Mouse (Mus musculus): ENCODE data around the gene Pak4.
A peak's percentile ranks its signal among the peaks of the same experiment; 100 is the strongest.

The Pak4 gene

GRCm38 (mm10) chr7:28586663-28587411, 11.1 kb downstream of the Pak4 start:
- no peak for DNase-seq

DNA sequence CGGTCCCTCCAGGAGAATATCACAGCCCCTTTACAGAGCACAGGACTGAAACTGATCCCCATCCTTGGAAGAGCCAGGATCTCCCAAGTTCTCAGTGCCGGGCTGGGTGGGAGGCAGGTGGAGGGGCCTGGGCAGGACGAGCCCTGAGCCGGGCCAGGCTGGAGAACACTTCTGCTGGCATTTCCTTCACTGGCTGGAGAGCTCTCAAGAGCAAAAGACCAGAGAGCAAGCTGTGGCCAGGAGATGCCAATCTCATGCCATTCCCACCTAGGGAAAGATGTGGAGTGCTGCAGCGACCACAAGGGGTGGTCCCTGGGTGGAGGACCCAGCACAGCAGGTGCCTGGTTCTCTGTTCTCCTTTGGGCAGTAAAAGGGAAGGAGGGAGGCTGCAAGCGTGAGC, 13.0 kb downstream of the Pak4 start:
- DNase-seq, result no peak

- no peak for DNase-seq
These were observed 13.5 kb downstream of the Pak4 start for GRCm38 (mm10) chr7:28584468-28584867.

- DNase-seq, result no peak
These were observed 14.2 kb downstream of the Pak4 start for GRCm38 (mm10) chr7:28583570-28584344.

DNA sequence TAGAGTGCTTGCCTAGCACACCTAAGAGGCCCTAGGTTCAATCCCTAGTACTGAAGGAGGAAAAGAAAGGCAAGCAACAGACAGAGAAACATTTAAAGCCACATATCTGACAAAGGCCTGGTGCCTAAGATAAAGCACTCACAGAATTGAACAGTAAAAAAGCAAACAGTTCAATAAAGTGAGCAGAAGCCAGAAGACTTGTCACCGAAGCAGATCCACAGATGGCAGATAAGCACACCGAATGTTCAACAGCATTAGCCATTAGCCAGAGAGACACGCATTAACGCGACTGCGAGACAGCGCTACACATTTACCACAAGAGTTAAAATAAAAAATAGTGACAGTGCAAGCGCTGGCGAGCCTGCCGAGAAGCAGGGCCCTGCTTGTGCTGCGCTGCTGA, 15.1 kb downstream of the Pak4 start:
- DNase-seq, result no peak

DNA sequence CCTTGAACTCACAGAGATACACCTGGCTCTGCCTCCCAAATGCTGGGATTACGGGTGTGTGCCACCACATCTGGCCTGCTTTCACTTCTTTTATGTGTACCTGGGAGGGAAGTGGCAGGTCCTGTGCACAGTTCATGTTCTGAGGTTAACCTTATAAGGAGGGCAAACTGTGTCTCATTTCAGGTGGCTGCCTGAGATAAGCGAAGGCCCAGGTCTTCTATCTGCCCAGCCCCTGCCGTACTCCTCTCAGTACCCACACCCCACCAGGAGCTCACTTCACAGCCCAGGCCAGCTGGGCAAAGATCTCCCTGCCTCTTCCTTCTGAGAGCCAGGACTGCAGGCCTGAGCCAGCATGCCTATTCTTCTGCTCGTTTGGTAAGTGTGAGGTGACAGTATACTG, 16.3 kb downstream of the Pak4 start:
- DNase-seq, result no peak

DNA sequence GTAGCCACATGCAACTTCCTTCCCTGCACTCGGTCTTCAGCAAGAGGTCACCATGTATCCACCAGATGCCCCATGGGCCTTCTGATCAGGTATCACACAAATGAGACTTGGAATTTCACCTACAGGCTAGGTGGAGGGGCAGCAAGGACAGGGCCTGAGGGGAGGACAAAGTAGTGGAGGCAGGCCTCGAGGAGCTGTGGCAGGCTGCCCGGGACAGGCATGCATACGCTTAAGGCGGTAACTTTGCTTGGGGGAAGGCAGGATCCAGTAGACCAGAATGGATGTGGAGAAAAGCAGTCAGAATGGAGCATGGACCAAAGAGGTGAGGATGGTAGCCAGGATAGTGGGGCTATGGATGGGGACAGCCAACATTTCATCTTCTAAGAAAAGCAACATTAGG, 18.2 kb downstream of the Pak4 start:
- no peak for DNase-seq

- DNase-seq, result no peak
These were observed 19.4 kb downstream of the Pak4 start for GRCm38 (mm10) chr7:28578543-28579053.

DNA sequence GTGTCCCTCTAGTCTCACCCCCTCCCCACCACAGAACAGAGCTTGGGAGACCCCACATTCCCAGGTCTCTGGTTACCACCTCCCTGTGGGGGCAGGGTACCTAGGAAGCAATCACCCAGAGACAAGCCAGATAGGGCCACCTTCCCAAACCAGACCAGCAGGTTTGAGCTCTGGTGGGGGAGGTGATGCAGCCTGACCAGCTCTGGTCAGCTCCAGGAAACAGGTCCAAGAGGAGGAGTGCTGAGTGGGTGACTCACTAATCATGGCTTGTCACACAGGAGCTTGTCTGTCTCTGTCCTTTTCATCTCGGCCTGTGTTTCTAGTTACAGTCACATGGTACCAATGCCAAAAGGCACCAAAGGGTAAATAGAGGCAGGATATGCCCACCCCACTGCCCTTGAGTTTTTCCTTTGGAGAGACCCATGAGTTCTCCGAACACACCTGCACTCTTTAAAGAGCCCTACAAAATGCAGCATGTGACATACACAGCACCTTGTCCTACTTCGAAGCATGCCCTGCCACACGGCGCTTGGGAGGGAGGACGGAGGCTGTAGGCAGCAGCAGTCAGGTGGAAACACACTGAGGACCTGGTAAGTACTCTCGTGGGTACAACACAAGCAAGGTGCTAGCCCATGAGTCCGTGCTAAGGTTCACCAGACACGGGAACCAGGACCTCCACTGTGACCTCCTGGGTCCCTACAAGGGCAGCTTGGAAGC, 20.0 kb downstream of the Pak4 start:
- peak; percentile 74 for DNase-seq

DNA sequence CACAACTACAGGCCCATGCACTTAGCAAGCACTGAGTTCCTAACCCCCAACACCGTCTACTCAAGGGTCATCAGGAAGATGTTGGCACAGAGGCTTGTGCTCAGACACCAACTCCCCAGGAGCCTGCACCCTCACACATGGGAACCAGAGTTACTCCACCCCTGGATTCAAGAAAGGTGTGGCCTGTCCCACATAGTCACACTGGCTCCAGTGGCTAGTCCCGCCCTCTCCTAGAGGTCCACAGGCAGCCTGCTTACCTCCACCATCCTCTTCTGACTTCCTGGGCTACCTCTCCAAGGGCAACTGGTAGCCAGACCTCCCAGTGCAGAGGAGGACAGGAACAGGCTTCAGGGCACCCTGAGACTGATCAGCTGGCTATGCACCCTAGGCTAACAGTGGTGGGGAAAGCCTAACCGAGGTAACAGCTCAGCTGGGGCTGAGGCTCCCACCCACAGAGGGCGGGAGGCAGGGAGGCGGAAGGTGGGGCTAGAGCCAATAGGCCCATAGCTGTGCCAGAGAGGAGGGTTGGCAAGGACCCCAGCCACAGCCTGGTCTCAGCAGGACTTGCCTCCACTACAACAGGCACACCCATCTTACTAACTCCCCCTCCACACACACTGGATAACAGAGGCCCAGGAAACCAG, 21.6 kb downstream of the Pak4 start:
- DNase-seq, result peak; percentile 64

- DNase-seq, result no peak
These were observed 22.4 kb downstream of the Pak4 start for GRCm38 (mm10) chr7:28575597-28575996.

- no peak for DNase-seq
These were observed 24.7 kb downstream of the Pak4 start for GRCm38 (mm10) chr7:28573236-28573635.

DNA sequence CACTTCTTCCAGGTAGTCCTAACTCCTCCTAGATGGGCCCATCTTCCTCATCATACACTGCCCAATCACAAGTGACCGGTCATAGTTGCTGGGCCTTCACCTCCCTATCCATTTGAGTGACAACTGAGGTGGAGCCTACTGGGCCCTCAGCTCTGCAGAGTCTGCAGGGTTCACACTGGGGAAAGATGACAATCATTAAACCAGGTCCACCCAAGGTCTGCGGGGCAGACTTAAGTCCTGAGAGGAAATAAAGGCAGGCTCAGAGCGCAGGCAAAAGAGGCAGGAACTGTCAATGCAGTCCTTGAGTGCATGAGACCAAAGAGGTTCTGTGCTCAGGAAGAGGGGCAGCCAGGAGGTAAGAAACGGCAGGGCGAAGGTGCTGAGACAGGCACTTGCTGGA, 25.3 kb downstream of the Pak4 start:
- DNase-seq, result peak; percentile 50

GRCm38 (mm10) chr7:28570982-28571682, 26.9 kb downstream of the Pak4 start:
- DNase-seq, result peak; percentile 54

DNA sequence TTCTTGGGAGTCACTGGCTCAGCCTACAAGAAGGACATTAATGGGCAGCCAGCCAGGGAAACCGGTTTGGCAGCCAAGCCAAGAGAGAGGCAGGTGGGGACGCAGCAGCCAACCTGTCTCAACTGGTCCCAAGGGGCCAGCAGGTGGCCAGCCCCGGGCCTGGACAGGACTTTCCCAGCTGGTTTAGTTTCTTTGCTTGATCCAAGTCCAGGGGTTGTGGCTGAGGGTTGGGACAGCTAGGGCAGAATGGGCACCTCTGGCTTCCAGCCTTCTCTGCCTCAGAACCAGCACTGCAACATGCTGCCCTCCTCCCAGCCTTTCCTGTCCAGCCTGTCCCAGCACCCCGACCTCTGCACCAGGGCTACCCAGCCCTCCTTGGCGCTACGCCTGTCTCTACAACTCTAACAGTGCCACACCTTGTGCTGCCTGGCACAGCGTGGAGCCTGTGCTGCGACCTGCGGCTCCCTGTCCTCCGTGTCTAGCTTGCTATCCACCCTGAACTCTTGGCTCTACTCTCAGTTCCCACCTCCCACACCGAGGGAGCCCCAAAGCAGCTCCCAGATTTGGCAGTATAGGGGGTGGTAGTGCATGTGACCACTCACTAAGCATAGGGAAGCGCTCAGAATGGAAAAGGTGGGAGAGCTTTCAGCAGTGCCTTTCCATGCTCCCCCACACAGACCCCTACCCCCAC, 27.5 kb downstream of the Pak4 start:
- DNase-seq, result peak; percentile 95

- DNase-seq, result peak; percentile 75
These were observed 29.7 kb downstream of the Pak4 start for GRCm38 (mm10) chr7:28568253-28568652.

- DNase-seq, result no peak
These were observed 30.4 kb downstream of the Pak4 start for GRCm38 (mm10) chr7:28567539-28567938.

- DNase-seq, result no peak
These were observed 32.6 kb downstream of the Pak4 start for GRCm38 (mm10) chr7:28565407-28565806.

- no peak for DNase-seq
These were observed 35.0 kb downstream of the Pak4 start for GRCm38 (mm10) chr7:28562951-28563350.

- DNase-seq, result no peak
These were observed 35.6 kb downstream of the Pak4 start for GRCm38 (mm10) chr7:28562371-28562770.

DNA sequence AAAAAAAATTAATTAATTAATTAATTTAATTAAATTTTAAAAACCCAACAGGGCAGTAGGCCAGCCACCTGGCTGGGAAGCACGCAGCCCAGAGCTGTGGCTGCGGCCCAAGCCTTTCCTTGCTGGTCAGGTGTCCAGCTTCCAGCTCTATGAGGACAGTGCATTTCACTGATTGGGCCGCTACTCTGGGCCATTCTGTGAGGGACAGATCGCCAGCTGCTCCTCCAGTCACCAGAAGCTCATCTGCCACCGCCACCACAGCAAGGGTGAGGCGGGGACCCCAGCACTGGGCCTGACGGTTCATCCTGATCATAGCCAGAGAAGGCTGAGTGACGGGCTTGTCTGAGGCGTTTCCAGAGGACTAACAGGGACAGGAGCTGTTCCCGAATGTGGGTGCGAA, 36.0 kb downstream of the Pak4 start:
- no peak for DNase-seq

- DNase-seq, result no peak
These were observed 37.1 kb downstream of the Pak4 start for GRCm38 (mm10) chr7:28560856-28561255.
